Mouse (Mus musculus): ENCODE results near the gene Xdh.

GRCm38 (mm10) chr17:73972648-73973047, 22.7 kb upstream of the Xdh start:
- TF ChIP-seq CTCF (conservative IDR thresholded peaks at IDR 0.05; ENCODE audit: insufficient read depth, insufficient read length, low read depth, low read length) (no peak), POLR2A (IDR thresholded peaks at IDR 0.05; ENCODE audit: low read depth, low read length) (no peak)

Data from kidney, adult 2 months (tissue).